18 mouse cellular contexts compared by ENCODE assay signal in the genomic region with DNA sequence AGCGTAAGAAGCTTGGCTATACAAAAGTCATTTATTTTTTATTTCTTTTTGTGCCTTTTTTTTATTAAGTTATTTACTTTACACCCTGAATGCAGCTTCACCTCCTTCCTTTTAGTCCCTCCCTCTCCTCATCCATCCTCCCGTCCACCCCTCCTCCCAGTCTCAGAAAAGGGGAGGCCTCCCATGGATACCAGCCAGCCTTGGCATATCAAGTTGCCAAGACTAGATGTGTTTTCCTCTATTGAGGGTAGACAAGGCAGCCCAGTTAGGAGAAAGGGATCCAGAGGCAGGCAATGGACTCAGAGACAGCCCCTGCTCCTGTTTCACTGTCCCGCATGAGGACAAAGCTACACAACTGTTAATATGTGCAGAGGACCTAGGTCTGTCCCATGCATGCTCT.
"Had no signal": no experiment of that assay in that cellular context is flagged by ENCODE, and none has a peak within 500 bp of the region (broad histone marks: within the 10 kb centered on the region; RNA-seq: fewer than 3 reads in every experiment).

No protein-coding gene starts in this region.

- H3K4me3 ChIP-seq: lung, embryonic 15.5 days; megakaryocyte, embryonic 14.5 days; midbrain, embryonic 13.5 days; midbrain, embryonic 15.5 days; neural tube, embryonic 12.5 days; stomach, embryonic 15.5 days had no signal

- H3K36me3 ChIP-seq: lung, embryonic 15.5 days; stomach, embryonic 15.5 days had no signal

- H3K4me1 ChIP-seq: lung, embryonic 15.5 days; megakaryocyte, embryonic 14.5 days; midbrain, embryonic 13.5 days; midbrain, embryonic 15.5 days; neural tube, embryonic 12.5 days; stomach, embryonic 15.5 days had no signal

- H3K27ac ChIP-seq: lung, embryonic 15.5 days; macrophage; midbrain, embryonic 13.5 days; midbrain, embryonic 15.5 days; neural tube, embryonic 12.5 days; stomach, embryonic 15.5 days; stomach, postnatal 0 days had no signal

- H3K9ac ChIP-seq: liver, postnatal 0 days; lung, embryonic 15.5 days; midbrain, embryonic 13.5 days; midbrain, embryonic 15.5 days; neural tube, embryonic 12.5 days; stomach, embryonic 15.5 days had no signal

- H3K4me2 ChIP-seq: lung, embryonic 15.5 days; midbrain, embryonic 11.5 days; midbrain, embryonic 13.5 days; midbrain, embryonic 15.5 days; neural tube, embryonic 12.5 days; stomach, embryonic 15.5 days had no signal

- H3K9me3 ChIP-seq: lung, embryonic 15.5 days; midbrain, embryonic 13.5 days; midbrain, embryonic 15.5 days; stomach, embryonic 15.5 days had no signal

- H3K27me3 ChIP-seq: lung, embryonic 15.5 days; megakaryocyte, embryonic 14.5 days; midbrain, embryonic 13.5 days; midbrain, embryonic 15.5 days; neural tube, embryonic 12.5 days; stomach, embryonic 15.5 days had no signal

- ATAC-seq: liver, postnatal 0 days; lung, postnatal 0 days; midbrain, embryonic 13.5 days; midbrain, embryonic 15.5 days had no signal

- DNase-seq: lung, adult 2 months; lung, postnatal 14 days; lung, postnatal 36 days; right cerebral cortex, postnatal 14 days; thymus, adult 2 months; thymus, postnatal 25 days; thymus, postnatal 4 days had no signal
